Mouse (Mus musculus) thymus, adult 18-20 months (tissue): ENCODE data around the gene Pilra.

Source experiments
- DNase-seq, 2 experiments: peaks; one replicate each; pipeline ENCODE4 v3.0.0; 2022; ENCODE audit warnings: mixed read lengths in 2 of 2

The Pilra gene

DNA sequence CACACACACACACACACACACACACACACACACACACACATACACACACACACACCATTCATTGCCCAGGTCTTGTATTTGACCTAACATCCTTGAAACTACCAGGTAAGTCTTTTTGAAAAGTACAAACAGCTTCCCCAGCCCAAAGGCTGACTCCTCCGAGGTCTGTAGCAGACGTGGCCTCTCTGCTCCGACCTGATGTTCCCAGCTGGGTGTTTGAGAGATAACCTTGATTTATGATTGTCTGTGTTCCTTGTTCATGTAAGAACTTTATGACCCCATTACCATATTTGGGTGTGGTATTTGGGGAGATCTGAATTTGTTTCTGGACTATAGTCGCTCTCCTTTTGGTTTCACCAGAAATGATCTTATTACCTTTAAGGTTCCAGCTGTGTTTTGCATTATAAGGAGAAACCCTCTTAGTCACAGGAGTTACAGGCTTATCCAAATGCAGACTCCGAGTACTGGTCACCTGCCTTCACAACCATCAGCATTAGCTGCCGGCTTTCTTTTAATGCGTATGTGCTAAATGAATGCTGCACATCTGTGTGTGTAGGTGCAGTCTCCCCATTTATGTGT lies 58.7 kb downstream of the Pilra start:
- no peak for DNase-seq

DNA sequence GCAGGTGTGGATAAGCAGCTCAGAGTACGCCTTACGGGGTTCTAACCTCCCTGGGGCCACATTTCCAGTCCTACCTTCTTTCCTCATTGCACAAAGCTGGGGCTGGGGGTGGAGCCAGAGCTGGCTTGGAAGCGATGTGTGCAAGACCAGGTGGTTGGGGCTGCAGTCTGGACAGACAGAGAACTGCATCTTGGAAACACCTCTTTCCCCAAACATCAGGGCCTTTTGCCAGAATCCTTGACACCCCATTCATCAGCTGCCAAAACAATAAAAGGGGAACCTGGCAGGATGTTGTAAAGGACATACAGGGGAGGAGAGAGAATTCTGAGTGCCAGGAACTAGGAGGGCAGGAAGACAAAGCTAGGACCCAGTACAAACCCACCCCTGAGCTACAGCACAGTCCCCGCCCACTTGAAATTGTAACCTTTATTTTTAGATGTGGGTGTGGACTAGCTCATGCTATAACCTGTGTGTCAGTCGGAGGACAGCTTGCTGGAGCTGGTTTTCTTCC lies 59.6 kb downstream of the Pilra start:
- no peak for DNase-seq

DNA sequence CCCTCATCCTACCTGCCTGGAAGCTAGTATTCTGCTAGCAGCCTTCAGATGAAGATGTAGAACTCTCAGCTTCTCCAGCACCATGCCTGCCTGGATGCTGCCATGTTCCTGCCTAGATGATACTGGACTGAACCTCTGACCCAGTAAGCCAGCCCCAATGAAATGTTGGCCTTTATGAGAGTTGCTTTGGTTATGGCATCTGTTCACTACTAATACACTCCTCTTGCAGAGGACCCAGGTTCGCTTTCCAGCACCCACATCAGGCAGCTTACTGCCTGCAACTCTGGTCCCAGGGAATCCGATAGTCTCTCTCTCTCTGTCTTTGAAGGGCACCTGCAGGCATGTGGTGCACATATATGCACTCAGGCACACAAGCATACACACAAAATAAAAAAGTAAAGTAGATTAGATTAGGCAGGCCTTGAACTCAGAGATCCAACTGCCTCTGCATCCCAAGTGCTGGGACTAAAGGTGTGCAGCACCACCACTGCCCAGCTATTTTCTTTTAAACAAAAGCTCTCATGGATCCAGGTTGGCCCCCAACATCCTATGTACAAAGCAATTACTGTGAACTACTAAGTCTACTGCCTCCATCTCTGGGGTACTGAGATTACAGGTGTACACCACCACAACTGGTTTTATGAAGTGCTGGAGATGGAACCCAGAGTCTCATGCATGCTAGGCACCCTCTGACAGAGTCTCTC lies 60.3 kb downstream of the Pilra start:
- peak in 1 of 2 experiments; percentile 3 for DNase-seq

DNA sequence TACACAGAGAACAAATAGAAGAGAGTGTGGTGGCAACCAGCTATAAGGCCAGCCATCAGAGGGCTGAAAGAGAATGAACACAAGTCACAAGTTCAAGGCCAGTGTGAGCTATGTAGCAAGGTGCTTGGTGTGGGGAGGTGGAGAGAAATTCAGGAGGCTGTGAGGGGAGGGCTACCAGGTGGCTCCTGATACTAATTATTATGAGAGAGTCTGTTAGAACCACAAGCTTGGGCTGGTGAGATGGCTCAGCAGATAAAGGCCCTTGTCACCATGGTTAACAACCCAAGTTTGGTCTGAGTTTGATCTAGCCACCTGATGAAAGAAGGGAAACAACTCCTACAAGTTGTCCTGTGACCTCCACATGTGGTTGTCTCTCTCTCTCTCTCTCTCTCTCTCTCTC lies 63.3 kb downstream of the Pilra start:
- DNase-seq = no peak
